Comparison of ENCODE assay signal across 9 mouse cellular contexts in genomic region chr15:31529103-31529502, GRCm38 (mm10). TPM values are rescaled to one million over a fixed set of nuclear protein-coding genes. Genes with fewer than 3 reads are reported as not detected.
DNase-seq lines count a peak whose midpoint lies in the region; ATAC-seq and TF ChIP-seq lines count a peak whose summit lies in the region.
"Had no signal": no experiment of that assay in that cellular context is flagged by ENCODE, and none has a peak within 500 bp of the region (broad histone marks: within the 10 kb centered on the region; RNA-seq: fewer than 3 reads in every experiment).

No protein-coding gene starts in this region.

- peaks cover 53% of the 10 kb centered on the region for H3K4me1 ChIP-seq in erythroblast, embryonic 14.5 days (ENCODE audit: control insufficient read depth)
- peaks cover 7% of the 10 kb centered on the region for H3K4me1 ChIP-seq in neural tube, embryonic 11.5 days (ENCODE audit: control insufficient read depth, insufficient read depth, low read length)
- H3K4me1 ChIP-seq in liver, embryonic 13.5 days (replicated peaks), result peaks cover 67% of the 10 kb centered on the region
- H3K4me1 ChIP-seq in stomach, postnatal 0 days (replicated peaks; ENCODE audit: control insufficient read depth, insufficient read depth), result peaks cover 3% of the 10 kb centered on the region; the same call in 1 of the 2 replicates

- no peak overlapping the region for H3K9ac ChIP-seq in neural tube, embryonic 11.5 days (ENCODE audit: low read length)
- H3K9ac ChIP-seq in liver, embryonic 13.5 days, result peak overlapping the region; percentile 96
- H3K9ac ChIP-seq in stomach, postnatal 0 days (ENCODE audit: low read length), result 0 out of 2 replicates have a peak overlapping the region, but pooled peaks have one; percentile 31

- no peak overlapping the region for H3K27ac ChIP-seq in neural tube, embryonic 11.5 days (ENCODE audit: low read depth, low read length)
- H3K27ac ChIP-seq in liver, embryonic 13.5 days, result no peak overlapping the region
- H3K27ac ChIP-seq in stomach, postnatal 0 days (replicated peaks), result no peak overlapping the region

- 42% methylated on average over 6 of the region's 6 CpGs for WGBS in neural tube, embryonic 11.5 days
- WGBS in liver, embryonic 13.5 days (ENCODE audit: insufficient replicate concordance), result 30% methylated on average over 6 of the region's 6 CpGs
- 14% methylated on average over 6 of the region's 6 CpGs for WGBS in stomach, postnatal 0 days

- peak overlapping the region; percentile 72 for H3K4me2 ChIP-seq in neural tube, embryonic 11.5 days (ENCODE audit: low read depth)
- H3K4me2 ChIP-seq in liver, embryonic 13.5 days, result peak overlapping the region; percentile 76
- H3K4me2 ChIP-seq in stomach, postnatal 0 days (replicated peaks; ENCODE audit: low read depth), result peak overlapping the region; percentile 75

- no peak for TF ChIP-seq EP300 in stomach, postnatal 0 days (optimal IDR thresholded peaks at IDR 0.05)

- peak overlapping the region; percentile 99 for H3K4me3 ChIP-seq in erythroblast, embryonic 14.5 days (replicated peaks)
- peak overlapping the region; percentile 91 for H3K4me3 ChIP-seq in neural tube, embryonic 11.5 days (ENCODE audit: low read depth, low read length)
- peak overlapping the region; percentile 95 for H3K4me3 ChIP-seq in liver, embryonic 13.5 days (replicated peaks)
- peak overlapping the region; percentile 86 for H3K4me3 ChIP-seq in stomach, postnatal 0 days (ENCODE audit: low read depth, low read length)

- peaks cover 13% of the 10 kb centered on the region for H3K36me3 ChIP-seq in erythroblast, embryonic 14.5 days (ENCODE audit: control insufficient read depth)
- H3K36me3 ChIP-seq in neural tube, embryonic 11.5 days (ENCODE audit: control insufficient read depth, insufficient read depth, low read length), result no peaks in the 10 kb centered on the region
- H3K36me3 ChIP-seq in liver, embryonic 13.5 days, result peaks cover 4% of the 10 kb centered on the region; the same call in 1 of the 2 replicates
- no peaks in the 10 kb centered on the region for H3K36me3 ChIP-seq in stomach, postnatal 0 days (ENCODE audit: control insufficient read depth, insufficient read depth, low read length)

- DNase-seq in neural tube, embryonic 11.5 days (ENCODE audit: low spot score), result no peak
- DNase-seq in neural tube, embryonic 10.5 days (ENCODE audit: extremely low spot score, low spot score), result no peak
- DNase-seq in liver, embryonic 13.5 days, result no peak
- DNase-seq in stomach, postnatal 0 days (ENCODE audit: low spot score), result no peak
- no peak for DNase-seq in MN1 (ENCODE audit: low spot score)
- DNase-seq in layer of hippocampus, postnatal 14 days (ENCODE audit: low spot score in 2 of 2), result no peak

- no peaks in the 10 kb centered on the region for H3K27me3 ChIP-seq in erythroblast, embryonic 14.5 days (ENCODE audit: control insufficient read depth)
- no peaks in the 10 kb centered on the region for H3K27me3 ChIP-seq in neural tube, embryonic 11.5 days (ENCODE audit: control insufficient read depth, insufficient read depth, low read length)
- H3K27me3 ChIP-seq in liver, embryonic 13.5 days, result no peaks in the 10 kb centered on the region
- no peaks in the 10 kb centered on the region for H3K27me3 ChIP-seq in stomach, postnatal 0 days (ENCODE audit: control insufficient read depth, insufficient read depth, low read length)

- TF ChIP-seq CTCF in stomach, postnatal 0 days (IDR thresholded peaks at IDR 0.05; ENCODE audit: low read depth), result no peak

- no peak for ATAC-seq in erythroblast, adult 5-6 weeks (replicated peaks; ENCODE audit: low FRiP score, poor library complexity, severe bottlenecking)
- no peak for ATAC-seq in neural tube, embryonic 11.5 days (ENCODE audit: insufficient read depth, low FRiP score, low TSS enrichment)
- ATAC-seq in liver, embryonic 13.5 days (ENCODE audit: low read depth), result no peak
- no peak for ATAC-seq in stomach, postnatal 0 days (ENCODE audit: low FRiP score, low TSS enrichment)

- H3K9me3 ChIP-seq in erythroblast, embryonic 14.5 days (ENCODE audit: control insufficient read depth, low read length), result no peaks in the 10 kb centered on the region
- no peaks in the 10 kb centered on the region for H3K9me3 ChIP-seq in neural tube, embryonic 11.5 days (ENCODE audit: control insufficient read depth, low read length)
- H3K9me3 ChIP-seq in liver, embryonic 13.5 days (replicated peaks), result no peaks in the 10 kb centered on the region
- no peaks in the 10 kb centered on the region for H3K9me3 ChIP-seq in stomach, postnatal 0 days (ENCODE audit: control insufficient read depth, low read length)

RNA-seq across cellular contexts. Expression of gene March6, which starts 1.8 kb away (rescaled TPM):
- 2.0 and 2.7 TPM in 2 replicates for polyA plus RNA-seq in erythroblast, embryonic 14.5 days (2012)
- total RNA-seq in erythroblast, adult 5-6 weeks (2015; ENCODE audit: low replicate concordance), result 32.1 and 35.5 TPM in 2 replicates
- 54.5 and 59.6 TPM in 2 replicates for total RNA-seq in erythroblast, adult 5-6 weeks (2017; ENCODE audit: low replicate concordance)
- 53.8 and 54.1 TPM in 2 replicates for polyA plus RNA-seq in neural tube, embryonic 11.5 days (2014; fragmentation: Nextera tagmentation; extraction: Ambion mirVana)
- polyA plus RNA-seq in liver, embryonic 13.5 days (2015; fragmentation: Nextera tagmentation; extraction: Ambion mirVana), result 12.7 and 16.2 TPM in 2 replicates
- 12.6 and 12.9 TPM in 2 replicates for polyA plus RNA-seq in stomach, postnatal 0 days (2015; fragmentation: Nextera tagmentation; extraction: Ambion mirVana)
- total RNA-seq in layer of hippocampus, postnatal 14 days (2021), result 100 to 1,000 TPM; 203 to 213 TPM

RNA-seq across cellular contexts. Expression of gene Cmbl, which starts 36.1 kb away (rescaled TPM):
- polyA plus RNA-seq in erythroblast, embryonic 14.5 days (2012), result not detected in 2 replicates
- total RNA-seq in erythroblast, adult 5-6 weeks (2015; ENCODE audit: low replicate concordance), result 2.3 TPM in 1 of 2 replicates, not detected in the other
- 3.5 and 6.5 TPM in 2 replicates for total RNA-seq in erythroblast, adult 5-6 weeks (2017; ENCODE audit: low replicate concordance)
- 1.9 and 2.2 TPM in 2 replicates for polyA plus RNA-seq in neural tube, embryonic 11.5 days (2014; fragmentation: Nextera tagmentation; extraction: Ambion mirVana)
- 5.0 and 5.3 TPM in 2 replicates for polyA plus RNA-seq in liver, embryonic 13.5 days (2015; fragmentation: Nextera tagmentation; extraction: Ambion mirVana)
- polyA plus RNA-seq in stomach, postnatal 0 days (2015; fragmentation: Nextera tagmentation; extraction: Ambion mirVana), result 37.8 and 38.2 TPM in 2 replicates
- 10 to 100 TPM; 12.3 to 16.0 TPM for total RNA-seq in layer of hippocampus, postnatal 14 days (2021)
- total RNA-seq: granulocyte monocyte progenitor cell, adult 5-6 weeks had no signal
